Mouse (Mus musculus) skeletal muscle tissue, adult 2 months (tissue): ENCODE measurements at regions not wholly inside any gene's neighbourhood (a gene's known extent, or its start where the extent isn't known, plus 50 kb on each side); places are given as distances from the start of the nearest gene placed in this dataset.

ENCODE experiments used
- DNase-seq: peaks from one replicate; pipeline ENCODE4 v3.0.0-alpha.2; 2012; ENCODE audit warnings: low read depth, low spot score

DNA sequence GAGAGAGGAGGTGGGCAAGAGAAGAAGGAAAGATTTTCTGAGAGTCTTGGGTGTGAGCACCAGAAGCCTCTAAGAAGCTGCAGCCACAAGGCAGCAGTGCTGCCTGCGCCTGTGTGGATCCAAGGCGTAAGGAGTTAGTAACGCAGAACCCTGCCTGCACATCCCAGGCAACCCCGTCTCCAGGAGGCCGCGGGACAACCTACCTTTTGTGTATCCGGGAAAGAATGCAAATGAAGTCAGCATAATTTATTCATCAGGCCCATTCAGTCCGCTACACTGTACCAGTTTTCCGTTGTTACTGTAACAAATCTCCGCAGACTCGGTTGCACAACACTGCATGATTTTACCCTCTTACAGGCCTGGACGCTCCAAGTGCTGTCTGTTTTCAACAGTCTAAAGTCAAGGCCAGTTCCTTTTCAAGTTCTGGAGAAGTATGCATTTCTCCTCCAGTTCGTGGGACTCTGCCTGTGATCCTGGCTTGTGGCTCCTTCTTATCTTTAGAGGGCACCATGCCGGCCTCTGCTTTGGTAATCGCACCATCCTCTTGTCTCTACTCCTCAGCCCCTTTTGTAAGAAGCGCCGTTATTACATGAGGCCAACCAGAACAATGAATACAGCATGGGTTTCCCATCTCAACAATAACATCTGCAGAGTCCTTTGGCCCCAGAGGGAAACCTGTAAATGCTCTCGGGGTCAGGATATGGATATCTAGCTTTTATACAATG, 133.8 kb downstream of the Nufip1 start:
- DNase-seq, result no peak

- DNase-seq, result no peak
These were observed 134.3 kb downstream of the Nufip1 start for GRCm38 (mm10) chr14:76245063-76245396.

- DNase-seq, result no peak
These were observed 137.0 kb downstream of the Nufip1 start for GRCm38 (mm10) chr14:76247664-76248063.

GRCm38 (mm10) chr14:76253850-76254249, 143.2 kb downstream of the Nufip1 start:
- DNase-seq, result no peak

DNA sequence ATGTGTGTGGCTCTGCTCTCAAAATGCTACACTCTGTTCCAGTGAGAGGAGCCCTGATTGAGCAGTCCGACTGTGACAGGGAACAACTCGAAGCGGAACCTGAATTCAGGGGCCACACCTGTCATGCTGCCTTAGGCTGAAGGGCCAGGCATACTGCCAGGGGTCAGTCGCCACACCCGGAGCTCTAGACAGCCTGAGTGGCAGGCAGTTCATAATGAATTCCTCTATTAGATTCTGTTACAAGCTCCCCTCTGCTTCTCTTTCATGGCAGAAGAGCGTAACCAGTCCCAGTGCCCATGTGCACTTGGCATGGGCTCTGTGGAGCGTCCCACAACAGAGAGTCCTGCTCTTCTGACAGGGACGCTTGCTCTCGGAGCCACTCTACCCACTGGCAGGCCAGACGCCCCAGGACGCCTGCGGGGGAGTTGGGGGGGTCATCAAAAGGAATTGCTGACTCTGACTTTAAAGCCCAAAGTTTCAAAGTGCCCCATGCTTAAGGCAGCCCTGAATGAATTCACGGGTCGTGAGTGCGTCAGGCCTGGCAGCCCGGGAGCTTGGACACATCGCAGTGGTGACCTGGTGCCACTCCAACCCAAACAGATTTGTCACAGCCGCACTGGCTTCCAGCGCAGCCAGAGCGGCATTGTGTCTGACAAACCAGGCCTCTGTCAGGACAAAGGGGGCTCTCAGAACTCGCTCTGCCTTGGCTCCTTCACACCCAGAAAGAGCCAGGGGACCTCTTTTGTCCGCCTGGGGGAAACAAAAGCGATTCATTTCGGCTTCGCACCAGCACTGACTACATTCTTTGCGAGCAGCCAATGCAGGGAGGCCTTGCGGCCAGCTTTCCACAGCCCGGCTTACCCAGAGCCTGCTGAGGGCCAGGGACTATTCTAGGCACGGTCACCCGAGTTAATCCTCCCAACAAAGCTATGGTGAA, 144.1 kb downstream of the Nufip1 start:
- peak; percentile 63 for DNase-seq

GRCm38 (mm10) chr14:76255971-76256370, 145.3 kb downstream of the Nufip1 start:
- no peak for DNase-seq

DNA sequence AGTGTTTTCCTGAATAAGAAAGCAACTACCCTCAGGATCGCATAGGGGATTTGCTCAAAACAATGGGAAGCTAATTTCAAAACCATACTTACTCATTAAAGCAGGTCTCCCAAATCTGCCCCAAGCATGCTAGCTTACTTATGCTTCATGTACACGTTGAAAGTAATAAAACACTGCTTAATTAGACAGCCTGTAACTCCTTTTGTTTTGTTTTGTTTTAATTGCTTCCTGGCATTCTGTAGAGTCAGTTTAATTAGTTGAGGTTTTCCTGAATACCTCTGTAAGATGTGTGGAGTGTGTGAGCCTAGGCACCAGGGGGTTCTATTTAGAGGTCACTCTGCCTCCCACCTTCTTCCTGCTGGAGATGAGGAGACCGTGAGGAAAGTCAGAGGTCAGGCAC, 147.9 kb downstream of the Nufip1 start:
- no peak for DNase-seq

DNA sequence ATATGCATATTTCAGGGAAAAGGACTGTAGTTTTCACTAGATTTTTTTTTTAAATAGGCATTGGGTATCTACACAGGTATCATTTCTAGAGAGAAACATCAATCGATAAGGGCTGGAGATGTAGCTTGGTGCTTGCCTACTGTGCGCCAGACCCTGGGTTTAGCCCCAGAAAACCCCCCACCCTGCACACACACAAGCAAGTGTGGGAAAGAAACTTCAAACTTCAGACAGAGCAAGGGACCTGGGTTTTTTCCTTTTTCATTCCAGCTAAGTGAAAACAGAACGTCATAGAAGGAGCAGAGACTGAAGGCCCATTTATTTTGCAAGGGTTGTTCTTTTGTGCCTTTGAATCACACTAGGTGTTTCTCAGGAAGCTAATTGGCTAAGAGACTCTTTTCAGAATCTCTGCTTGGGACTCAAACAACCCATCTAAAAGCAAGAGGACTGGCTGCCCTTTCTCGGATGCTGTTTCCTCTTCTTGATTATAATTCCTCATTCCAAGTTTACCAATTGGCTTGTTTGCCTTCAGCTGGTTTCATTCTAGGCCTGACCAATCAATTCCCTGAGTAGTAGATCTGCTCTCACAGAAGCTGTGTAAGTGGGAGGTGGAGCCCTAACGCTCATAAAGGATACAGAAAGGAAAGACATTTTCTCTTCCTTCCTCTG, 150.1 kb downstream of the Nufip1 start:
- DNase-seq, result no peak

- DNase-seq, result no peak
These were observed 151.1 kb upstream of the Tsc22d1 start for GRCm38 (mm10) chr14:76263682-76264081.

DNA sequence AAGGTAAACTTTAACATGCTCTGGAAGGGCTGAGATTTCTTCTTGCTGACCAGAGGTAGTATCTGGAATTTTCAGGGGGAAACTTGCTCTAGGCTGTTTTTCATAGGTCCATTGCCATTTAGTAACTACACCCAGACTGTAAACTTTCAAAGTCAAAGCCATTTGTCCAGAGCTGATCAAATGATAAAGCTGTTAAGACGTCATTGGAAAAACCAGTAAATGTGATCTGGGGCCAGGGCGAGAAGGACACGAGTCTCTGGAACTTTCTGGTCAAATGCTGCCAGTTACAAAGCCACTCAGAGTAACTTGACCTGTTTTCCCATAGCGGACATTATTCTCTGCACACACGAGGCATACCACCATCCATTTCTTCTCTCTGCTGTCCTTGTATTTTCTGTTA, 148.9 kb upstream of the Tsc22d1 start:
- no peak for DNase-seq

DNA sequence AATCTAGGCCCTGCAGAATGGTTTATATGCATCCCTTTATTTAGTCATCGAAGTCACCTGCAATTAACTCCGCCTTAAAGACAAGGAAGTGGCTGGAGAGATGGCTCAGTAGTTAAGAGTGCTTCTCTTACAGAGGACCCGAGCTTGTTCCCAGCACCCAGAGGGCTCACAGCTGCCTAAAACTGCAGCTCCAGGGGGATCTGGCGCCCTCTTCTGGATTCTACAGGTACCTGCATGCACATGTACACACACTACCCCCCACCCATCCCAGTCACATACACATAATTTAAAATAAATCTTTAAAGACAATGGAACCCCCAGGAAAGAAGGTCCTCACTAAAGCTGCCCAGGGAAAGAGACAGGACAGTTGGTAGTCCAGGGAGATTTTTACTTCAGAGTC, 148.5 kb upstream of the Tsc22d1 start:
- DNase-seq, result no peak

DNA sequence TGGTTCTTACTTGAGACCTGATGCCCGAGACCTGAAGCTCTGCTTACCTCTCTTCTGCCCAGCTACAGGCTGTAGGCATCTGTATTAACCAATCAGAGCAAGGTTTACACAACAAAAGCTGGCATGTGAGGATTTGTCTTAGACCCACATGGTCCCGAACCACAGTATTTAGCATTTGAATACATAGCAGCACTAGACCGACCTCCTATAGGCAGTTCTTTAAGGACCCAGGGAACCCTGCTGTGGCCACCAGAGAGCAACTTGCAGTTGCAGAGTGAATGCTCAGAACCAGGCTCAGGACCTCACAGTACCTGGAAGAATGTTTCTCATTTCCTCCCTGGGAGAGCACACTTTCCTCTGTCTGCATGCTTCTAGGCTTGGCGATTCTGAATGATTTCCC, 147.7 kb upstream of the Tsc22d1 start:
- DNase-seq, result no peak

DNA sequence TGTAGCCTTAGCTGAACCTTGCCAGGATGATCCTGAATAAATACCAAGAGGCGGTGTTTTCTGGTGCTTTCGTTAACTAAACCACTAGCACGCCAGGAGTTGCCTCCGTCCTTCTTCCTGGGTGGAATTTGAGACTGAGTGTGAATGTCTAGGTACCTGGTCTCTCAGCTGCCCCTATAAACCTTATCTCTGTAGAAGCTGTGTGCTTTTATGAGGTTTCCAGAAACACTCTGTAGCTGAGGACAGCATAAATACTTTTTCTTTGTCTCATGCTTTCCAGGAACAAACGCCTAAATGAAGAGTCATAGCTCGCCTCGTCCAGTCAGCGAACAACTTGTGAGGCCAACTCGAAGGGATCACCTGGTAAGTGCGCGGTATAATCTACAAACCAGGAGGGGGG, 143.6 kb upstream of the Tsc22d1 start:
- DNase-seq, result no peak

GRCm38 (mm10) chr14:76272840-76273239, 141.9 kb upstream of the Tsc22d1 start:
- no peak for DNase-seq

GRCm38 (mm10) chr14:76276655-76277054, 138.1 kb upstream of the Tsc22d1 start:
- no peak for DNase-seq

GRCm38 (mm10) chr14:76278751-76279450, 135.9 kb upstream of the Tsc22d1 start:
- no peak for DNase-seq

- no peak for DNase-seq
These were observed 135.2 kb upstream of the Tsc22d1 start for GRCm38 (mm10) chr14:76279561-76279960.

- DNase-seq, result no peak
These were observed 132.9 kb upstream of the Tsc22d1 start for GRCm38 (mm10) chr14:76281867-76282266.

GRCm38 (mm10) chr14:76287768-76288167, 127.0 kb upstream of the Tsc22d1 start:
- no peak for DNase-seq

GRCm38 (mm10) chr14:76290401-76291018, 124.3 kb upstream of the Tsc22d1 start:
- DNase-seq, result no peak

DNA sequence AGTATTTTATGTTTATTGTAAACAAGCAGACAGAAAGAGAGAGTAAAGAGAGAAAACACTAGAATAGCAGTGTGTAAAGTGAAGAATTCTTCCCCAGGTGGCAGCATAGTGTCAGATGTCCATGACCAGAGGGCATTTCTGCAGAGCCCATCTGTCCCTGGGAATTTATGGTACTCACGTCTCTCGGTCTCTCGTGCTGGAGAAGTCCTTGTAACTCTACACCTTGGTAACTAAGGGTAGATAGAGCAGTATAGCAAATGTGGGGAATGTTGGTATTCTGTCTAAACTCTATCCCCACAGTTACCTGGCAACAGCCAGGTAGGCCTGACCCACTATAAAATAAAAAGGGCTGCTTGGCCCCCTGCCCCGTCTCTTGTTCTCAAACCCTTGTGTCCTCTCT, 122.5 kb upstream of the Tsc22d1 start:
- no peak for DNase-seq
